Mouse (Mus musculus): Measurements from ENCODE around the gene Gm10972. TPM values are rescaled to one million over a fixed set of nuclear protein-coding genes. Genes with fewer than 3 reads are reported as not detected.
"Not testable (repeated sequence)": the region's sequence is repeated elsewhere in the genome, so short reads cannot be mapped to it uniquely, and the experiment has no call there.

The Gm10972 gene
- polyA plus RNA-seq, 1 experiment = not detected

DNA sequence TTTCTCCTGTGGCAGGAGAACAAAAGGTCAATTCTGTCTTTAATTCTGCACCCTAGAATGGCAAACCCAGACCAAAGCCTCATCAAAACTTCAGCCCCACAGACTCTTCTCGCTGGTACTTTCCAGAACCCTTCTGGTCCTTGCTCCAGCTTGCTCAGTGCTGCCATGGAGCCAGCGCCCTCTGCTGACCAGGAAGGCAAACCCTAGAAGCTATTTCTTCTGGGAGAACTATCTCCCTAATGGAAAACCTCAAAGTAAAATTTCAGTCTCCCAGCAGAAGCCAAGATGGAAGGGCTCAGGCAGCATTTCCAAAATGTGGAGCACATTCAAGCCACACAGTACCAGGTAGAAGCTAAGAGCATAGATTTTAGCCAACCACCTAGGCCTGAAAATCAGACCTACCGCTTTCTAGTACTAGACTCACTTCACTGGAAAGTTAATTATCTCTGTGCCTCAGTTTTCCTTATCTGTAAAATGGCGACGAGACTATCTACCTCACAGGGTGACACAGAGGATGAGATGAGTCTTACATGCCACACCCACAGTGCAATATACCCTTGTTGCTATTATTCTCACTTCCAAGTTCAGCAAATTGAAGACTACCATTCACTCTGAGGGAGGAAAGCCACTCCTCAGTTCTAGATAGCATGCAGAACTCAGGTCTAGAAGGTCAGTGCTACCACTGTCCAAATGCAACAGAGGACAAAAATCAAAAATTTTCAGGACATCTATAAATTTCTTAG is 22.3 kb downstream of the Gm10972 start:
- H3K4me1 ChIP-seq (ENCODE audit: control insufficient read depth, insufficient read depth, low read length); H3K4me3 ChIP-seq (ENCODE audit: insufficient read depth, low read length); H3K27ac ChIP-seq (ENCODE audit: insufficient read depth, low read length): not testable (repeated sequence)

- H3K4me1 ChIP-seq (ENCODE audit: control insufficient read depth, insufficient read depth, low read length); H3K4me3 ChIP-seq (ENCODE audit: insufficient read depth, low read length): not testable (repeated sequence)
Observed at GRCm38 (mm10) chr3:94665896-94666295, 23.0 kb downstream of the Gm10972 start.

DNA sequence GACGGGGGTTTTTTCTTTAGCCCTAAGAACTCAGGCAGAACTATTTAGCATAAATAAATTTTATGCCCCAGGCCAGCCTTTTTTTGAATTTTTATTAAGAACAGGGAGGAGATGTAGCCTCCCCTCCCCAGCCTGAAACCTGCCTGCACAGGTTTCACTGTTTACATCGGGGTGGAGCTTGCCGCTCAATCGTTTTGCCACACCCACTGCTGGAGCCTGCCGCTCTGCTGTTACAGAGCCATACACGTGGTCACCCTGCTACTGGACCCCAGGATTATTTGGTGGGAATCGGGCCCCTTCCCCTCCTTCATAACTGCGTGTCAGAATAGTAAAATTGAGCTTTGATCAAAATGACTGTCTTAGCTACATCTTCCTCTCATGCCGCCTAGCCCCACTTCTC is 32.2 kb downstream of the Gm10972 start:
- not testable (repeated sequence) for H3K27ac ChIP-seq (ENCODE audit: insufficient read depth, low read length); H3K4me3 ChIP-seq (ENCODE audit: insufficient read depth, low read length); H3K4me1 ChIP-seq (ENCODE audit: control insufficient read depth, insufficient read depth, low read length)

More at GRCm38 (mm10) chr3:94665896-94666295, 23.0 kb downstream of the Gm10972 start:
- not testable (repeated sequence) for H3K27ac ChIP-seq (ENCODE audit: insufficient read depth, low read length)

DNA sequence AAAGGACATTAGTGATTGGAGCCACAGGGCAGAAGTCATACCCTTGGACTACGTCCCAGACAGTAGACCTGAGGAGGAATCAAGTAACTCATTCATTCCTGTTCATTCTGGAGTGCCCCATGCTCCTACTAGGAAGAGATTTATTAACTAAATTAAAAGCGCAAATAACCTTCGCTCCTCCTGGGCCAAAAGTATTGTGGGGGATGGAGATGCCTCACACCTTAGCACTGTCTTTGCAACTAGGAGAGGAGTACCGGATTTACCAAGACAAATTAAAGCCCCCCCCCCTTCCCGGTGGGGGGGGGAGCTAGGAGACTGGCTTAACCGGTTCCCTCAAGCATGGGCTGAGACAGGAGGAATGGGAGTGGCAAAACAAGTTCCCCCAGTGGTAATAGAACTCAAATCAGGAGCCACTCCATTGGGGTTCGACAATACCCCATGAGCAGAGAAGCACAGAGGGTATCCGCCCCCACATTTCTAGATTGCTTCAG is 36.5 kb downstream of the Gm10972 start:
- no peak overlapping the region for H3K4me3 ChIP-seq (ENCODE audit: insufficient read depth, low read length)
- no peaks in the 10 kb centered on the region for H3K4me1 ChIP-seq (ENCODE audit: control insufficient read depth, insufficient read depth, low read length)
- TF ChIP-seq POLR2A (IDR thresholded peaks at IDR 0.05; ENCODE audit: extremely low read depth, insufficient read depth, low read length) (no peak), CTCF (IDR thresholded peaks at IDR 0.05; ENCODE audit: extremely low read depth, insufficient read depth, low read length) (no peak)
- H3K27ac ChIP-seq (ENCODE audit: insufficient read depth, low read length) = no peak overlapping the region

DNA sequence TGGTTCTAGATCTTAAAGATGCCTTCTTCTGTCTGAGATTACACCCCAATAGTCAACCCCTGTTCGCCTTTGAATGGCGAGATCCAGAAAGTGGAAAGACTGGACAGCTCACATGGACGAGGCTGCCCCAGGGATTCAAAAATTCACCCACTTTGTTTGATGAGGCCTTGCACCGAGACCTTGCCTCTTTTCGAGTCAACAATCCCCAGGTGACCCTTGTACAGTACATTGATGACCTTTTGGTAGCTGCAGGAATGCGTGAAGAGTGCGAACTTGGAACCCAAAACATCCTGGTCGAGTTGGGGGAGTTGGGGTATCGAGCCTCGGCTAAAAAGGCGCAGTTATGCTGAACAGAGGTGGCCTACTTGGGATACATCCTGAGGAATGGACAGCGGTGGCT is 37.1 kb downstream of the Gm10972 start:
- not testable (repeated sequence) for H3K4me3 ChIP-seq (ENCODE audit: insufficient read depth, low read length); H3K4me1 ChIP-seq (ENCODE audit: control insufficient read depth, insufficient read depth, low read length); H3K27ac ChIP-seq (ENCODE audit: insufficient read depth, low read length)

GRCm38 (mm10) chr3:94680783-94681182 is 37.9 kb downstream of the Gm10972 start:
- Histone ChIP-seq H3K4me1 (ENCODE audit: control insufficient read depth, insufficient read depth, low read length) (no peaks in the 10 kb centered on the region), H3K27ac (ENCODE audit: insufficient read depth, low read length) (no peak overlapping the region), H3K4me3 (ENCODE audit: insufficient read depth, low read length) (no peak overlapping the region)
- no peak for TF ChIP-seq CTCF (IDR thresholded peaks at IDR 0.05; ENCODE audit: extremely low read depth, insufficient read depth, low read length)
- TF ChIP-seq POLR2A (IDR thresholded peaks at IDR 0.05; ENCODE audit: extremely low read depth, insufficient read depth, low read length) = no peak

GRCm38 (mm10) chr3:94683646-94684045 is 40.7 kb downstream of the Gm10972 start:
- TF ChIP-seq CTCF (IDR thresholded peaks at IDR 0.05; ENCODE audit: extremely low read depth, insufficient read depth, low read length) (no peak), POLR2A (IDR thresholded peaks at IDR 0.05; ENCODE audit: extremely low read depth, insufficient read depth, low read length) (no peak)
- no peak overlapping the region for H3K27ac ChIP-seq (ENCODE audit: insufficient read depth, low read length)
- H3K4me3 ChIP-seq (ENCODE audit: insufficient read depth, low read length) = no peak overlapping the region
- H3K4me1 ChIP-seq (ENCODE audit: control insufficient read depth, insufficient read depth, low read length) = no peaks in the 10 kb centered on the region

- not testable (repeated sequence) for H3K4me1 ChIP-seq (ENCODE audit: control insufficient read depth, insufficient read depth, low read length); H3K27ac ChIP-seq (ENCODE audit: insufficient read depth, low read length); H3K4me3 ChIP-seq (ENCODE audit: insufficient read depth, low read length)
Observed at GRCm38 (mm10) chr3:94685989-94686772, 43.3 kb downstream of the Gm10972 start.

- H3K27ac ChIP-seq (ENCODE audit: insufficient read depth, low read length); H3K4me3 ChIP-seq (ENCODE audit: insufficient read depth, low read length); H3K4me1 ChIP-seq (ENCODE audit: control insufficient read depth, insufficient read depth, low read length): not testable (repeated sequence)
Observed at GRCm38 (mm10) chr3:94688698-94689097, 45.8 kb downstream of the Gm10972 start.

DNA sequence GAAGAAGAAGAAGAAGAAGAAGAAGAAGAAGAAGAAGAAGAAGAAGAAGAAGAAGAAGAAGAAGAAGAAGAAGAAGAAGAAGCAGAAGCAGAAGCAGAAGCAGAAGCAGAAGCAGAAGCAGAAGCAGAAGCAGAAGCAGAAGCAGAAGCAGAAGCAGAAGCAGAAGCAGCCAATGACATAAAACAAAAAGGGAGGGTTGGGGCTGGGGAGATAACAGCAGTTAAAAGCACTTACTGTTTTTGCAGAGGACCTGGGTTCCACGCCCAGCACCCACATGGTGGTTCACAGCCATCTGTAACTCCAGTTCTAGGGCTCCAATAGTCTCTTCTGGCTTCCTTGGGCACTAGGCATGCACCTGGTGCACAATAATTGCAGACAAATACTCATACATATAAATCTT is 46.3 kb downstream of the Gm10972 start:
- H3K4me1 ChIP-seq (ENCODE audit: control insufficient read depth, insufficient read depth, low read length); H3K27ac ChIP-seq (ENCODE audit: insufficient read depth, low read length); H3K4me3 ChIP-seq (ENCODE audit: insufficient read depth, low read length): not testable (repeated sequence)

- H3K27ac ChIP-seq (ENCODE audit: insufficient read depth, low read length); H3K4me1 ChIP-seq (ENCODE audit: control insufficient read depth, insufficient read depth, low read length); H3K4me3 ChIP-seq (ENCODE audit: insufficient read depth, low read length): not testable (repeated sequence)
Observed at GRCm38 (mm10) chr3:94690162-94690561, 47.2 kb downstream of the Gm10972 start.

All from cortical plate, adult 2 months (tissue).